Mouse (Mus musculus): ENCODE measurements around the gene Tmem182.

Gene Tmem182

DNA sequence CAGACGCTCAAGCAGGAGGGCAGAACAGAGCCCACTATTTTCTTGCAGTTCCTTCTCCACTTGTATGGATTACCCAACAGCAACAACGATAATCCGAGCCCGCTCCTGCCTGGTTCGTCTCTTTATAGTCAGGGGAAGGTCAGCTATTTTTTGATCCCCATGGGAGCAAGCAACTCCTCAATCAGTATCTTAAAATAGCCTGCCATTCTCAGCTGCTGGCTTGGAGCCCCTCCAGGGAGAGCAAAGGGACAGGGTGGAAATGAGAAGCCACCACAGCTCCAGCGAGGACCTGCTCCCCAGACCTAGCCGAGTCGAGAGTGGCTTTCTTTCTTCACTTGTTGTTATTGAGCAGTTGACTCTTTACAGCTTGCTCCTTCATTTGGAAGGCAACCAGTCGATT, at the start of gene Tmem182:
Gene Tmem182 (plus strand): TSS at position 251 of the 400 bp plus-strand sequence.
- no peak for DNase-seq (ENCODE audit: low read depth, low spot score)

DNA sequence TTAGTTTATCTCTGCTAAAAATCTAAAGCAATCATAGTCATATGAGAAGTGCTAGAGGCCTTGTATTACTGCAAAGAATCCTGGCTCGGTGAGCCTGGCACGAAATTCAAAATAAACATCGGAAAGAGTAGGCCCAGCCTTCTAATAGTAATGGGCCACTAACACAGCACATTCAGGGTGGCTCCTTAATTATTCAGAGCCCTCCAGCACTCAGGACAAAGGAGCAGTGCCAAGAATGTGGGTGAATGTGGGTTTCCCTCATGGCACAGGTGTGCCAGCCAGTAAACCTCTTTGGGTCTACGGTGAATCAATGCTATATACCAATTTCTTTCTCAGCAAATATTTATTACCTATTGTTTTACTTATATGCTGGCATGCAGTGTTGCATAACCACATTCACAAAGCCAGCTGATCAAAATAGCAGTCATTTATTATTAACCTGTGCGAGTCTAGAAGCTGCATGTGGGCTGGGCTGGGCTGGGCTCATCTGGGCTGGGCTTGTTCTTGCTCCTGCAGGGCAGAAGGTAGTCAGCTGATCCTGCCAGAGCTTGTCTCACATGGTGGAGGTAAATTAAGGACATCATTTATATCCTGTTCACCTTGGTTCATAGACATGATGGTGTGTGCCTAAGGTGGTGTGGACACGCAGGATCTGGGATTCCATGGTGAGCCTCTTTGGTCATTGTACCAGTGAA, 45.5 kb upstream of the Tmem182 start:
- DNase-seq (ENCODE audit: low read depth, low spot score) = no peak

DNA sequence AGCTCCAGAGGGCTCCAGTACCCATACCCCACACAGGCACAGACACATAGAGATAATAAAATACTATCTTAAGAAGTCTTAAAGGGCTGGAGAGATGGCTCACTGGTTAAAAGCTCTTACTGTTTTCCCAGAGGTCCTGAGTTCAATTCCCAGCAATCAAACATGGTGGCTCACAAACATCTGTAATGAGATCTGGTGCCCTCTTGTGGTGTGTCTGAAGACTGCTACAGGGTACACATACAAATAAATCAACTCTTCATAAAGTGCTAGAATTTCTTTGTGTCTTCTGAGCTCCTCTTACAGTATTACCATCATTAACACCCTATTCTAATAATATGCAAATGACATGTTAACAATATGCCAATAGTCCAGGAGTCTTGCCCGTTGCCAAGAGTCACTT, 41.4 kb upstream of the Tmem182 start:
- DNase-seq (ENCODE audit: low read depth, low spot score) = no peak

DNA sequence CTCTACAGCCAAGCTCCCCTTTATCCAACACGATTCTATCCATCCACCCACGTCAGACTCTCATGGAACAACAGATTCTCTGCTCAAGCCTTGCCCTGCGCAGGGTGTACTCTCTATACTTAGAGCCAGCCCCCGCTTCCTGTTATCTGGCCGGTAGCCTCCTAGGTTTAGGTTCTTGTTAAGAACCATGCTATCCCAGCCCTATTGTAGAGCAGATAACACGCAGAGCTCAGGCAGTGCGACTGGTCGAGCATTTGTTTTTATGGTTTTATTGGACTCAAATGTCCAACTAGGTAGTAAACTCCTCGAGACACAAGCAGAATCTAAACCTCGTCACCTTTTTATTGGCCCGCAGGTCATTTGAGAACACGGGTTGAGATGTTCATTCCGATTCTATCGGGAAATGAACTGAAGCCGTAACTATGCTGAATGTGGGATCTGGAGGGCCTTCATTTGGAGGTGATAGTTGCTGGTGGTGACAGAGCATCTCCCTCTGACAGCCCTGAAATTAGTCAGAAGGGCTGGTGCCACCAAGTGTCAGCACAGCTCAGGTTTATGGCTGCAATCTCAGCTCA, 40.6 kb upstream of the Tmem182 start:
- no peak for DNase-seq (ENCODE audit: low read depth, low spot score)

DNA sequence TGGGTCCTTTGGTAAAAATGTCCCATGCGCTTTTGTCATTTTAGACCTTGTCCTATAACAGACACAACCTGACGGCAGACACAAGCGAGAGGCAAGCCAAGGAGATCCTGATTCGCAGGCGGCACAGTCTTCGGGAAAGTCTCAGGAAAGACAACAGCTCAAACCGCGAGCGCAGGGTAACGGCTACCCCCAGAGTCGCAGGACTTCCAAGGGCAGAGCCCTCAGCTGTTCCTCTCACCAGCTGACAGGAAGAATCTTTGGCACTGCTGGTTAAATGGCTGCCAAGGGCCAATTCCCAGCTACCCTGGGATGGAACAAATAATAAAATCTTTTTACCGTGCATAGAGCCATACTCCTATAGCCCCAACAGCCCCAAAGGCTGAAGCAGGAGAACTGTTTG, 39.9 kb upstream of the Tmem182 start:
- DNase-seq (ENCODE audit: low read depth, low spot score) = no peak

DNA sequence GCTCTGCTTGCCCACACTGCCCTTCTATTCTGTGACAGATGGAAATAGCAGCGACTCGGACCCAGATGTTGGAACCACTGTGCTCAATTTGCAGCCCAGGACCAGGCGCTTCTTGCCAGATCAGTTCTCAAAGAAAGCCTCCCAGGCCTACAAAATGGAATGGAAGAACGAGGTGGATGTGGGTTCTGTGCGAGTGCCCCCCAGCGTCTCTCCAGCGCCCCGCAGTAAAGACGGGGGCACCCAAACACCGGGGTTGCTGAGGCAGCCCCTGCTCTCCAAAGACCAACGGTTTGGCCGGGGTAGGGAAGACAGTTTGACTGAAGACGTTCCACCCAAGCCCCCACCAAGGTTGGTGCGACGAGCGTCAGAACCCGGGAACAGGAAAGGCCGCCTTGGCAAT, 37.8 kb upstream of the Tmem182 start:
- no peak for DNase-seq (ENCODE audit: low read depth, low spot score)

DNA sequence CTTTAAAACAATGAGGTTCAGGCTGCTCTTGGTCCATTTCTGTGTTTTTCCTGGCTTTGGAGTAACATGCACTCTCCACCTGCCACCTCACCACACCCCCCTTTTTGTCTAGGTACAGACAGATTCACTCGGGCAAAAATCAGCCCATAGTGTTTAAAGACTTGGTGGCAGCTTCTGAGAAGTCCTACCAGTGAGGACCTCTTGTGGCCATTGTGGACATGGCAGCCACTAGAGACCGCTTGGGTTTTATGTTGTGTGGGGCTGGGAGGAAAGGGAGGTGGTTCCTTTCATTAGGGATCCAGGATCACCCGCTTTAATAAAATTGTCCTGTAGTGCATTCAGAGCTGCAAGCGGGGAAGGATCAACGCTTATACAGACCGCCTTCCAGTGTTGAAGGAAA, 36.8 kb upstream of the Tmem182 start:
- DNase-seq (ENCODE audit: low read depth, low spot score) = peak; percentile 34

DNA sequence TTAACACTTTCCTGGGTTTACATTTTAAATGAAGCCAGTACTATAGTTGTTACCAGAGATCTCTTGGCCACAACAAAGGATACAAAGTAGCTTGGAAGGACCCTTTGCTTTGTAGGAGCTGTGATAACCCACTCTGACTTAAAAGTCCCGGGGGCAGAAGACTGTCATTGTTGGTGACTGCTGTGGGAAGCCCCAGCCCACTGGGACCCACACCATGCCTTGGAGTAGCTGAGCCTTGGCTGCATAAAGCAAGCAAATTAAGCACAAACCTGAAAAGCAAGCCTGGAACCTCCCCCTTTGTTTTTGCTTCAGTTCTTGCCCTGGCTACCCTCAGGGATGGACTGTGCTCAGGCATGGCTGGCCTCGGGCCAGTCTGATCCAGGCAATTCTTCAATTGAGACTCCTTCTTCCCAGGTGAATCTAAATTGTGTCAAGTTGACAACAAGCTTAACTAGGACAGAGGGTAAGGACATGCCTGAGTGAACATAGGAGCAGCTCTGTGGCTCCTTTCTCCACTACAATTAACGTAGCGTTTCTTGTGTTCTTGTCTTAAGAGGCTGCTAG, 36.0 kb upstream of the Tmem182 start:
- no peak for DNase-seq (ENCODE audit: low read depth, low spot score)

DNA sequence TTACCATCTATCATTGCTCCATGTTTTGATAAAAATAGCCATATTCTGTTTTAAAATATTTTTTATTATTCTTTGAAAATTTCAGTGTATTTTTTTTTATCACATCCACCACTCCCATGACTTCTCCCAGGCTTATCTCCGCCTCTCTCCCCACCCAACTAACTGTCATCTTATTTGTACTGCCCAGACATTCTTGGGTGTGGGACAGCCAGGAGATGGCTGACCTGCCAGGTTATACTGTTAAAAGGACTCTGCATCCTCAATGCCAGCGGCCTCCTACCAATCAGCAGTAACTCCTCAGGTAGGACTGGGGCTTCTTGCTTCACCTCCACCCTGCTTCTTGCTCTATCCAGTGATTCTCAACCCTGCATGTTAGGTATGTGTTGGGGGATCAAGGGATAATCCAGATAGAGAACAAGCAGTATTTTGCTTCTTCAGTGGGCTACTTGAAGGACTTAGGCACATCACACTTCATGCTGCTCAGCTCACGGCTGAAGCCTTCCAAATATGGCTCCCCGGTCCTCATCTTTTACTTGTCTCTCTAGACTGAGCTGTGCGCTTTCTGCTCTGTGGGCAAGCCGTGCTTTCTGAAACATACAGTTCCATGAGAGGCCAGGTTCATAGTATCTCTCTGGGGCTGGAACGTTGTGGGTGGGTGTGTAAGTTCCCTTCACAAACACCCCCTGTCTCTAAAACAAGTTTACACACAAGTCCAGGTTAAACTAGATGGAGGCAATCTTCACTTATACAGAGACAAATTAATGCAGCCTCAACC, 34.0 kb upstream of the Tmem182 start:
- no peak for DNase-seq (ENCODE audit: low read depth, low spot score)

DNA sequence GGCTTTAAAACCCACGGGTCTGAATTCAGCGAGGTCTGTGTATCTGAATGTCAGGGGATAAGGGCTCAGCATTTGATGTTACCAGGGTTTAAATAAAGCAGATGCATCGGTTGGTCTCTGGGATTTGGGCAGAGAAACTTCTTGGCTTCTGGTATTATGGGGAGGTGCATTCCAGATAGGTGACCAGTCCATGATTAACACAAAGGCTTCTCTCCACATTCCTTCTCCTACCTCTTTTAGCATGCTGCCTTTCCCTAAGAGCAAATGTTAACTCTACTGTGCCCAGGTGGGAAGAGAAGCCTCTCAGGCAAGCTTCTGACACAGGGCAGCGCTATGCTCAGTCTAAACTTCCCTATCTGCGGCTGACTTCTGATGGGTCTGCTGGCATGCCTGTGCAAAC, 32.2 kb upstream of the Tmem182 start:
- DNase-seq (ENCODE audit: low read depth, low spot score) = no peak

DNA sequence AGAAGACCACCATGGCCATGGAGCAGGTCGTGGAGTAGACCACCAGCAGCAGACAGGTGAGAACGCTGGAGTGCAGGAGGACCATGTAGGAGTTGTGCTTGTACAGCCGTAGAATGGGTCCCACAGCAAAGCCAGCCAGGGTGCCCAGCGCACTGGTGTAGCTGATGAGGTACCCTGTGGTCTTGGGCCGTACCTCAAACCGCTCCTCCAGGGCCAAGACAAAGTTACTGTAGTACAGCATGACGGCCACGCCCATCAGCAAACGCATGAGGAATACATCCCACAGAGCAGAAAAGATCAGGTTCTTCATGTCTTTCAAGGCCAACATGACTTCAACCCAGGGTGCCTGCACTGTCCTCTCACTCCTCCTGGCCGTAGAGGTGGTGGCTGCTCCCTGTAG, 31.4 kb upstream of the Tmem182 start:
- no peak for DNase-seq (ENCODE audit: low read depth, low spot score)

DNA sequence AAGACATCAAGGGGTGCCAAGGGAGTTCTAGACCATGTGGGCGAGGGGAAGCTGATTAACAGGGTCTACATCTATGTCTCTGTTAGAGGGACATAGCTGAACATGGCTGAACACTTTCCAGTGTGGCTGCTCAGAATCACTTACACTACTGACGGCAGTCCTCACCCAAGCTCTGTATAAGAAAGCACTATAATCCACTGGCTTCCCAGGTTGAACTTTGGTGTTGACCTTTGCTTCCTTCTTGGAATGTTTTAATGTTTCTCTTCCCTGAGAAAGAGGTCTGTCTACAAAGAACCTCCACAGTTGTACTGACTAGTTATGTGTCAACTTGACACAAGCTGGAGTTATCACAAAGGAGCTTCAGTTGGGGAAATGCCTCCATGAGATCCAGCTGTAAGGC, 29.3 kb upstream of the Tmem182 start:
- DNase-seq (ENCODE audit: low read depth, low spot score) = no peak

DNA sequence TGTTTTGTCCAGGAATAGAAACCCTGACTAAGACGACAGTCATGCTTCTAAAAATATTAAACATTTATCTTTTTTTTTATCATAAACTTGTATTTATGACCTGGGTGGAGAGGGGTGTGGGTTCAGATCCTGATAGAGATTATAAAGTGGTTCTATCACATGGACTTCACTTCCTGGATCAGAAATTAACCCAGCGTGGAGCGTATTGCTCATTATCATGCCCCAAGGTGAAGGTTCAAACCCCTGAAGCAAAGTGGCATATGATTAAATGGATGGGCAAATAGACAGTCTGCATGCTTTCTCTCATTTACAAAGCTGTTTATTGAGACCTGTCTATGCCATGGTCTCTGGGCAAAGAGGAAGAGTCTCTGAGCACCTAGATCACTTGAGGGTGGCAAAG, 28.6 kb upstream of the Tmem182 start:
- DNase-seq (ENCODE audit: low read depth, low spot score) = no peak

DNA sequence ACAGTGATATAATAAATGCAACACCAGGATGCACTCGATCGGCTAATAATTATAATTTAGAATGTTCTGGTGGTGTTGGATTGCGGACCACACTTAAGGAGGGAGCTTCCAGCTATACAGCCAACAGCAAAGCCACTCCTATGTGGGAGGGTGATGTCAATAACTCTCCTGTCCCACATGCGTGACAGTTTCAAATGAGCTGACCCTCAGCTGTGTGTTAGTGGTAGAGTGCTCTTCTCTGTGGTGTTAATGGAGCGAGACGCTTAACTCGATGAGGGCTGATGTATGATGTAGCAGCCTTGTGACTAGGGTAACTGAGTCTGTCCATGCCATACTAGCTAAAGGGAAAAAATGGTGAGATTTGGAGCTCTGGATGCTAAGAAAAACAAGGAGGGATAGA, 22.0 kb upstream of the Tmem182 start:
- no peak for DNase-seq (ENCODE audit: low read depth, low spot score)

DNA sequence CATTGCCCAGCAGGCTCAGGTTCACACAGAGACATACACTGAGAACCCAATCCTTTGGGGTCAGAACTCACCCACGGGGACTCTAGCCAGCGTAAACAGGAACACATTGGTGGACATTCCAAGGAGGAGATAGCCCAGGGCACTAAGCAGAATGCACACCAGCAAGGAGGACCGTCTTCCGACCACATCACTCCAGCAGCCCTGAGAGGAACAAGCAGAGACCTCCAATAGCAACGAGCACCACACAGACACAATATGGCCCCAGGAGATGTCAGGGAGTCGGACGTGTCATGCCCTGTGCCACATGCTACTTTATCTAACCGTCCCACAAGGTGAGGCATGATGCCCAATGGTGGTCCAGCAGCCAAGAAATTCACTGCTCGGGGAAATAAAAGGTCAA, 21.1 kb upstream of the Tmem182 start:
- DNase-seq (ENCODE audit: low read depth, low spot score) = no peak

DNA sequence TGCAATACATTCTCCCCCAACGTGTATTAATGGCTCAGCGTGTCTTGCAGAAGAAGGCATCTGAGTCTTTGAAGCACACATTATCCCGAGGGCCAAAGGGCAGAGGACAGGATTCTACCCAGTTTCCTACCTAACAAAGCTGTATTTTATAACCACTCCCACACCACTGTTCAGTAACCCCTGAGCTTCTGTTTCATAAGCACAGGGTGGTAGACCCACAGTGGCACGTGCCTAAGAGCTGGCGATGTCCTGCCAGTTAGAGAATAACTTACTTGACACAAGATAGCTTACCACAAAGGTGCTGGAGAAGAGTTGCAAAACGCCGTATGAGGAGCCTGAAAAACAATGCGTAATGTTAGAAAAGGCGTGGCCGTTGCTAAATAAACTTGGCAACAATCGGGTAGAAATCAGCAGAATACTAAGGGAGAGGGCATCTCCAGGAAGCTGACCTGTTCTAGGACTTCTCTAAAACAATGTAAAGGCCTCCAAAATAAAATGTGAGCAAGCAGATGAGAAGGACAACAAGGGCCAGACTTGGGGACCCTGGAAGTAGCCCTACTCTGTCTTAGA, 19.4 kb upstream of the Tmem182 start:
- DNase-seq (ENCODE audit: low read depth, low spot score) = no peak

DNA sequence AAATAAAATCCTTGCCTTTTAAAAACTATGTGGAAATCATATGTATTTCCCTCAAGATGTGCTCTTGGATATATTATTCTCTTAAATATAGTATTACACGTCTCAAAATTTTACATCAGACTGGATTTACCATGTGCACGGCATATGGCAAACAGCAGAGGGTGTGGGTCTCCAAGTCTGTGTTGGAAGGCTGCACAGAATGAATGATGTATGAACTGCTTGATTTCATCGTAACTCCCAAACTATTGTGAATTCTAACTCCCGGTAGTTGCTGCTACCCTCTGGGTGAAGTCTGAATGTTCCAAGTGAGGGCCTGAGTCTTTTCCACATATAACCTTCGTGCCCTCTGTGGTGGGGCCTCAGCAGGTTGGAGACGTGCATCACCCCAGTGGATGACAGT, 16.4 kb upstream of the Tmem182 start:
- no peak for DNase-seq (ENCODE audit: low read depth, low spot score)

DNA sequence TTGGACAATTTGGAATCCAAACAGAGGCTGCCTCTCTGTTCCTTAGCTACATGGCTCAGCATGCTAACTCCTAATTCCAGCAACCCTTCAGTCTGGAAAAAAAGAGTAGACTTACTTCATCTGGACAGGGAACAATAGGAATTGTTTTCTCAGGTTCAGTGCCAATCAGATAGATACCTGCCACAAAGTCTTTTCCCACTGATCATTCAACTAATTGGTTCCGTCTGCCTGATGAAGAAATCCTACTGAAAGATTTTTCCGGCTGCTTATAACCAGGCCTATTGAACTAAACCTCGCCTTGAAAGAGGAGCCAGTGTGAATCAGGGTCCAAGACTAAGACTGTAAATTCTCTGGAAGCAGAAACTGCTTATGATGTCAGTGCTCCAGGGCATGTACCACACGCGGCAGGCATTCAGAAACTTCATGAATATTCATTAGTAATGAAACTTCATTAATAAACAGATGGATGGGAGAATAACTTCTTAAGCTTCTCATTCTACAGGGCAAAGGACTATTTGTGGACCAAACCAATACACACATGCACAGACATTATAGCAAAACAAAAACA, 15.7 kb upstream of the Tmem182 start:
- no peak for DNase-seq (ENCODE audit: low read depth, low spot score)

DNA sequence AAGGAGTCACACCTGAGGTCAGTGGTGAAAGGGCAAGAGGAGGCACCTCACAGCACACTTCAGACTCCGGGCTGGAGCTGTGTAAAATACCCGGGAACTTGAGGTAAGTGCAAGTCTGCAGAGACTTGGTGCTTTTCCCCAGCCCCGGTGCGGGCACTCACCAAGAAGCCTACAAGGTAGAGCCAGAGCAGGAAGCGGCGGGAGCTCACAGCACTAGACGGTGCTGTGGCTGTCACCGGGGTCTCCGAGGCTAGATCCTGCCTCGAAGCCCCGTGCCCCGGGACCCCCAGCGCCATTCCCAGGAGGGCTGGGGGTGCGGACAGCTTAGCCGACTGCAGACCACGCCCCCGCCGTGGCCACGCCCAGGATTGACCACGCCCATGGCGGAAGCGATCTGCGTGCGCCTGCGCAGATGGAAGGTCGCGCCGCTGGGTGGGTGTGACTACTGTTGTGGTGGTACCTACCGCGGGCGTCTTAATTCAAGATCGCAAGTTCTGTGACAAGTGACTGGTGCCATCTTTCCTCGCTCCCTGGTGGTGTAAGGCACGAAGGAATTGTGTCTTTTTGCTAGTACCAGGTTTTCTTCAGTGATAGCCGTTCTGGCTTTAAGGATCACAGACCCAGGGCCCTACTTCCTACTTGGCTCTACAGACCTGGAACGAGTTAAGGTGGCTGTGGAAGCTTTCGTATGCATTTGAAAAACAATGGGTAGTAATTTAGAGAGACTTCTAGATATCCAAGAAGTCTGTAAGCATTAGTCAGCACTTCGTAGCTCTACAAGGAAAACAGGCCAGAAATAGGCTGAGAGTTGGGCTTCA, 14.9 kb upstream of the Tmem182 start, which contains the start of gene Mfsd9:
Gene Mfsd9 (minus strand): TSS at position 364 of the 818 bp plus-strand sequence.
- peak; percentile 79 for DNase-seq (ENCODE audit: low read depth, low spot score)

DNA sequence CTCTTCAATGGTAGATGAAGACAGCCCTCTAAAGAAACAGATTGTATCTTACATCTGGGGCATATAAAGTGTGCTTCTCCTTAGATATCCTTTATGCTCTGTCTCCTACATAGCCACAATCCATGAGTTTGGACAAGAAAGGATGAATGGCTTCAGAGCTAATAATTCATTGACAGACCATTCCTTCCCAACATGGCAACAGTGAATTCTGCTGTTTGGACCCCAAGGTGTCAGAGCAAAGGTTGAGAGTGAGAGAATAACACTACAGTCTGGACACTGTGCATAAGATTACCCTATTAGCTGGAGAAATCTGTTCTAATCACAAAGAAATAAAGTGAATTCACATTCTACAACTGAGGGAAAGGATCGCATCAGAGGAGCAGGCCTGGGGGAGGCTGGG, 9.9 kb upstream of the Tmem182 start:
- no peak for DNase-seq (ENCODE audit: low read depth, low spot score)

DNA sequence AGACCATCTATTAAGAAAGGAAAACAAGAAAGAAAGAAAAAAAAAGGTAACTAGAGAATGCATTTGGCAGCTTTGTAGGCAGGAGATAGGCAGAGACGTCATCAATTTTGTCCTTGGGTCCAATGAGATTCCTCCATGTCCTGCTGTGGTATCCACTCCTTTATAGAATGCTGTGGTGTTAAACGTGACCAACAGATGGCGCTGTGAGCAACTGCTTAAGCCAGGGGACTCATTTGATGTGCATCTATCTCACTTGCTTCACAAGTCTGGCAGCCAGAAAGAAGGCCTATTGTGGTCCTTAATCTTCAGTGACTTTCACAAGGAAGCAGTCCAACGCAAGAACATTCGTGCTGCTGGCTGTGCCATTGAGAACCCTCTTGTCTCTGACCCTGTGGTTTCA, 8.1 kb upstream of the Tmem182 start:
- peak; percentile 35 for DNase-seq (ENCODE audit: low read depth, low spot score)

Data from embryo, embryonic 11.5 days (tissue).